Mouse (Mus musculus) megakaryocyte, adult 5-6 weeks (primary cell): ENCODE data around the gene Defb18. TPM values are rescaled to one million over a fixed set of nuclear protein-coding genes. Genes with fewer than 3 reads are reported as not detected.
"Not testable (repeated sequence)": the region's sequence is repeated elsewhere in the genome, so short reads cannot be mapped to it uniquely, and the experiment has no call there.

ENCODE experiments used
- ATAC-seq: 2 replicates; pipeline ENCODE4 v1.8.0; 2016; ENCODE audit warnings: mild to moderate bottlenecking, inconsistent platforms; ENCODE audit not compliant: poor library complexity, severe bottlenecking
- total RNA-seq, 2 experiments: library from RNA; stranded (forward) in 1 of 2; stranded (reverse) in 1 of 2; fragments of 153-499, 151-499 nt in 1 of 2; fragments of 221-1000, 200-1000 nt in 1 of 2; gene quantifications; 2 replicates each; pipeline versions ENCODE4 v1.2.3 to v1.2.4; 2015 to 2017

Defb18 gene
- not detected in 2 replicates for total RNA-seq (2015)
- not detected in 2 replicates for total RNA-seq (2017)

DNA sequence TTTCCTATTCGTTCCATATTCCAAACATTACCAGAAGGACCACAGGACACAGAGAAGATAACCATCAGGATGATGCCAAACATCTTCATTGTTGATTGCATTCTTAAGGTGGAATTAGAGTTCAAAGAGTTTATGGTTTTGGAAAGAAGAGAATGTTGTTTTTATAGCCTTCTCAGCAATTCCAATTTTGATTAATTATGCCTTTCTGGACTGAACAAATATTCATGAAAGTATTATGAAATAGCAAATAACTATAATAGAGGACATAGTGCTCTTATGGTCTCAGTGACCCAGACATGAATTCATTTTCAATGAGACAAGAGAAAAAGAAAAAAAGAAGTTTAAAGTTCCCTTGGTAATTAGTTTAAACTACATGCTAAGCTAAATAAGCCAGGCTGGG, at the start of gene Defb18:
Gene Defb18, minus strand, starts transcription at position 101 of the 400 bp plus-strand sequence.
- ATAC-seq = no peak

DNA sequence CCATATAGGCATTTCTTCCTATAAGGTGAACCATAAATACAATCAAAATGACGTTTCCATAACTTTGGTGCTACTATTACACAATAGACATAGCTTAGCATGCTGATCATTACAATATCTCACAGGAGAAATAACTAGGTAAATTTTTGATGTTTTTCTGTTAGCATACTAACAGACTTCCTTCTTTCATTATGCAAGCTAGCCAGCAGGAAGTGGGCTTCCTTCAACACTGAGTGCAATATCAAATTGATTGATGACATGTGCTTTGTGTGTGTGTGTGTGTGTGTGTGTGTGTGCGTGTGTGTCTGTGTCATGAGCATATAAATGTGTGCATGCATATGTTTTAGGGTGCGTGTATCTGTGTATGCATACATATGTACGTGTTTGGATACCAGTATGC, 33.9 kb upstream of the Defb18 start:
- ATAC-seq = no peak

DNA sequence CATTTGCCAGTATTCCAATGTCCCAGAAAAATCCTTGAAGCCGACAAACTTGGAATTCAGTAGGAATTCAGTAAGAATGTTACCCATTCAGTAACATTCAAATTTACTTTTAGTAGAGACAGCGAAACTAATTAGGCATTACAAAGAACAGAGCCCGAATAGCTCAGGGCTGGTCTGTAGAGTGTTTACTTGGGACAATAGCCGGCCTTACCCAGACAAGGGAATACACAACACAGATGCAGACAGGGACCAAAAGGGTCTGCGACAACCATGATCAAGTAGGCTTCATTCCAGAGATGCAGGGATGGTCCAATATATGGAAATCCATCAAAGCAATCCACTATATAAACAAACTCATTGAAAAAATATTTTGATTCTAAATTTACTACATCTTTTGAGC, 31.6 kb upstream of the Defb18 start:
- no peak for ATAC-seq

DNA sequence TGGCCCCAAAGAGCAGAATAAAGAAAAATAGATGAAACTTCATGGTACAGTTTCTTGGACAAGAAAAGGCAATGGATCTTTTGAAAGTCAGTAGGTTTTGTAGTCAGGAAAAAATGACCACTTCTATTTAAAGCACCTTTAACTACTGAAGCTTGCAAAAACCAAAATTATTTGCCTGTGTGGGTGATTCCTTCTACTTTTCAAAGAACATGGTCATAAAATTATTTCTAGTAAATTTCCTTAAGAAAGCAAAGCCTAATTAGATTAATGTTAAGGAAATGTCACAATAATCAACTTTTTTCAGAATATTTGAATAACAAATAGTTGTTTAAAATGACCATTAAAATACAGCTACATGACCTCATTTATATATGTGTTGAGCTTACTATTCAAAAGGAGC, 27.8 kb upstream of the Defb18 start, which contains the start of gene Defb41:
Gene Defb41, minus strand, starts transcription at position 101 of the 400 bp plus-strand sequence.
- no peak for ATAC-seq

DNA sequence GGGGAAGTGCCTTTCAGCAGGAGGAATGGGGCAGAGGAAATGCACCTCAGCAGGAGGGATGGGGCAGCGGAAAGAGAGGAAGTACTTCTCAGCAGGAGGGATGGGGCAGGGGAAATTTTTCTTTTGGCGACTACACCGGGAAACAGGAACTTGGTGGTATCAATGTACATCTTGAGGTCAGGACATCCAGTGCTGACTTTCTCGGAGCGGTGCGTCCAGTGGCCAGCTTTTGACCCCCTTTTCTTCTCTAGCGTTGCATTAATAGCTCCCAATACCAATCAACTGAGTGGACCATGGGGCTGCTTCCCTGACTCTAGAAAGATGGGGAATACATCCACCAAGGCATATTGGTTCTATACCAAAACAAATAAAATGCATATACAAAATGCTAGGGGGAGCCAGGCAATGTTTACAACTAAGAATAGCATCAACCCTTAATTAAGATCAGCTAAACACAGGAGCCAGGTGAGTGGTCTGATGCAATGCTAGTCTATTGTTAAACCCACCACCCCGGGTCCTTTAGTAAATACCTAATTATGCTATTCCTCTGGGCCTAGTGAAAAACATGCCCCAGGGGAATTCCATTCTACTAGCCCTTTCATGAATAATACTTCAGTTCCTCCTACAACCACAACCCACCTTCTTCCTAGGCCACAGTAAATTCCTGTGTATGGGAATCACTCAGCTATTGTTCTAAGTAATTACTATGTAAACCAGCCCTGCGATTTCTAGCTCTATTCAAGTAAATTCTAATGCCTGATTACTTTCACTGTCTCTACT, 8.7 kb upstream of the Defb18 start:
- not testable (repeated sequence) for ATAC-seq

DNA sequence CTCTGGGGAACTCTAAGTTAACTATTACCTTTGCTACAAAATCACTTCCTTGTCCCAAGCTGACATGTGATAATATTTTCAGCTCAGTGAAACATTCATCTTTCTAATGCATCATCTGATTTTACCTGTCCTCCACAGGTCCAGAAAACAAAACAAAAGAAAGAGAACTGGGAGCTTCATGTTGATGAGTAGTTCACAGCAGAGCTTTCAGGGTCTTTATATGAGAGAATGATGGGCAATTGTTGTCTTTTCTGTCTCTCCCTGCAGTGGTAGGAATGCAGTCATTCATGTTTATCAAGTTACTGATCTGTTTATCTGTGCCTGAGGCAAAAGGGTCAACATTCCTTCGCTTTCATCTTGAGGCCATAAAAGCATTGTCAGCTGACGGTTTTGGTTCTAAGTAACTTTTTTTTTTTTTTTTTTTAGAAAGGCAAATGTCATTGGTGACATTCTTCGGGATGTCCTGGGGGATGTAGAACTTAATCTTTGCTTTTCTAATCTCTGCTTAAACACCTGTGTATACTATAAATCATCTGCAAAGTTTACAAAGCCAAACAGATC, 13.8 kb downstream of the Defb18 start:
- no peak for ATAC-seq

DNA sequence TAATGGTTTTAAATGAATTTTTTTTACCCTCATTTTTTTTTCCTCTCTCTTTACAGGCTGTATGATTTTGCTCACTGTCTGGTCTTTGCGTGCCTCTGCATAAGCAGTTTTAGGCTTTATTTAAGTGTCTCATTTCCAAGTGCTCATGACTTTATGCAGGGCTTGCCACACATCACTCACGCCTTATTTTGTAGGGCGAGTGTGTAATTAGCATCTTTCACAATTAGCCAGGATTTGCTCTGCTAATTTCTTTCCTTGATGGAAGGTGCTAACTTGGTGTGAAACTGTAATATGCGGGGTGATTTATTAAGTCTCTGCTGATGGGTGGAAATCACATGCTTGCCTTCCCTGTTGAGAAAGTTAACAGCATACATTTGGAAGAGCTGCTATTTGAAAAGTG, 45.5 kb downstream of the Defb18 start:
- ATAC-seq = no peak

DNA sequence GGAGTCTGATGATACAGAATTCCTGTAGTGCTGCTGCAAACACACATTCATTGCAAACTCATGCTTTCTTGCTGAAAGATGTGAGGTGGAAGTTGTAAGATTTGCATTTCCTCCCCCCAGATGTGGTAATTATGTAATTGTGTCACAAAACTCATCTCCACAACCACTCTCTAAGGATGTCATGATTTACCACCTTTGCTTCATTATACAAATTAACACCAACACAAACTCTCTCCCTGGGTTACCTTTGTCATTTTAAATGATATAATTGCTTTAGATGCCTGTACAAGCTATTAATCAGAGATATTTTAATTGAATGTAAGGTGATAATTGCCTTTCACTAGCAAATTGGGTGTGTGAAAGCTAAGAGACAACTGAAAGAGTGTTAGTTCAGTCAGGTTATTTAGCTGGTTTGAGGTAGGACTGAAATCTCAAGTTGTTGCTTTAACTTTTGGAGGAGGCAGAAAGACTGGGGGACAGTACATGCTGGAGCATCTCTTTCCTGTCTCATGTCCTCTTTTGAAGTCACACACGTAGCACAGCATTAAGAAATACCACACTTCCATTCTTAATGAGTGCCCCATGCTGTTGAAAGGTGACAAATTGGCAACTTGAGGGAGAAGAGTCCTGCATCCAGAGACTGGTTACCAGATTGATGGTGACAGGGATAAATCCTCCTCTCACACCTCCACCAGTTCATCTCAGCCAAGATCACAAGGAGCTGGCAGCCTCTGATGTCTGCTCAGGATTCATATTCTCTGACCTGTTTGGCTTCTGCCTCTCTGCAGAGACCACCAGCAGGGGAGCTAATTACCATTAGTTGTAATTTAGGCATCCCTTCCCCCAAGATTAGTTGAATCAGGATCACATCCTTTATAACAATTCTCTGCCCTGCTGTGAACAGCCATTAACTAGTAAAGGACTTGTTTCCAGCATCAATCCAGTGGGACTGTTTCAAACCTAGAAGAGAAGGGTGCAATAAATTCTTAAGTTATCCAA, 46.2 kb downstream of the Defb18 start:
- ATAC-seq = no peak

Other genes starting within 250 kb of the Defb18 start
- gene Crisp4, start 91.5 kb downstream of the Defb18 start, total RNA-seq (2015) = not detected in 2 replicates
- gene Crisp4, start 91.5 kb downstream of the Defb18 start, total RNA-seq (2017) = not detected in 2 replicates
- not detected in 2 replicates for gene Defb41, start 27.7 kb upstream of the Defb18 start, total RNA-seq (2015)
- not detected in 2 replicates for gene Defb41, start 27.7 kb upstream of the Defb18 start, total RNA-seq (2017)